Mouse (Mus musculus) gastrocnemius, postnatal 36 days (tissue): Measurements from ENCODE around the gene Dmd. TPM values are rescaled to one million over a fixed set of nuclear protein-coding genes. Genes with fewer than 3 reads are reported as not detected.
"Not testable (repeated sequence)": the region's sequence is repeated elsewhere in the genome, so short reads cannot be mapped to it uniquely, and the experiment has no call there.

Experiments used
- DNase-seq, 2 experiments: peaks; one replicate each; pipeline ENCODE4 v3.0.0; 2022
- intact Hi-C: fragments of 180-260 bp; cut with DNase I; formaldehyde crosslinking; loops from one replicate; pipeline ENCODE4 v1.15.1; 2025
- long read RNA-seq, 2 experiments: library from polyadenylated mRNA; stranded (forward); transcript quantifications; one replicate each; pipeline ENCODE4 v2.0.0; 2021
- total RNA-seq, 2 experiments: library from RNA; stranded (reverse); gene quantifications; 2 replicates each; pipeline ENCODE4 v1.2.3; 2021

Dmd gene
- total RNA-seq = 100 to 1,000 TPM in 1 of 2 experiments, 10 to 100 TPM in 1; 78.1 to 102 TPM
- long read RNA-seq, experiment 1, full-length matches to known transcripts = 2 of 13 reads
- long read RNA-seq, experiment 1, partial matches to known transcripts = 2 of 13 reads
- long read RNA-seq, experiment 1, other reads (novel, unspliced or antisense) = 9 of 13 reads
- long read RNA-seq, experiment 2, partial matches to known transcripts = 2 of 15 reads
- long read RNA-seq, experiment 2, other reads (novel, unspliced or antisense) = 13 of 15 reads

GRCm38 (mm10) chrX:82948630-82949029 is at the start of gene Dmd:
TSS of gene Dmd (plus strand) at chrX:82948870.
- no peak for DNase-seq

GRCm38 (mm10) chrX:82901515-82901914 is 47.2 kb upstream of the Dmd start:
- intact Hi-C loops = no loop called here
- DNase-seq = no peak

More at GRCm38 (mm10) chrX:82948630-82949029, at the start of gene Dmd:
- intact Hi-C loops = no loop called here

- no peak for DNase-seq
- intact Hi-C loops = no loop called here
These were observed 39.0 kb downstream of the Dmd start for GRCm38 (mm10) chrX:82987683-82988082.

- intact Hi-C loops = no loop called here
- no peak for DNase-seq
These were observed 101.5 kb downstream of the Dmd start for GRCm38 (mm10) chrX:83050190-83050589.

GRCm38 (mm10) chrX:83116171-83116876 is 167.7 kb downstream of the Dmd start:
- no peak for DNase-seq
- intact Hi-C loops = no loop called here

GRCm38 (mm10) chrX:83117198-83117597 is 168.5 kb downstream of the Dmd start:
- intact Hi-C loops = no loop called here
- DNase-seq = no peak

GRCm38 (mm10) chrX:83220563-83220962 is 271.9 kb downstream of the Dmd start:
- no peak for DNase-seq
- intact Hi-C loops = no loop called here

- no peak for DNase-seq
These were observed 272.4 kb downstream of the Dmd start for GRCm38 (mm10) chrX:83221050-83221449.

GRCm38 (mm10) chrX:83487598-83487997 is 538.9 kb downstream of the Dmd start, which contains the start of gene Tsga8:
TSS of gene Tsga8 (minus strand) at chrX:83487924.
- intact Hi-C loops = no loop called here
- no peak for DNase-seq

More at GRCm38 (mm10) chrX:83221050-83221449, 272.4 kb downstream of the Dmd start:
- intact Hi-C loops = no loop called here

- DNase-seq = no peak
- intact Hi-C loops = no loop called here
These were observed 726.3 kb downstream of the Dmd start for GRCm38 (mm10) chrX:83674998-83675397.

GRCm38 (mm10) chrX:83686547-83686946 is 737.9 kb downstream of the Dmd start:
- intact Hi-C loops = no loop called here
- no peak for DNase-seq

- intact Hi-C loops = no loop called here
- no peak for DNase-seq
These were observed 791.9 kb downstream of the Dmd start for GRCm38 (mm10) chrX:83740533-83740932.

GRCm38 (mm10) chrX:83746301-83747008 is 797.8 kb downstream of the Dmd start:
- no peak for DNase-seq
- intact Hi-C loops = no loop called here

- DNase-seq = no peak
These were observed 838.7 kb downstream of the Dmd start for GRCm38 (mm10) chrX:83787406-83787805.

GRCm38 (mm10) chrX:83867469-83867868 is 918.8 kb downstream of the Dmd start:
- DNase-seq, intact Hi-C loops: not testable (repeated sequence)

More at GRCm38 (mm10) chrX:83787406-83787805, 838.7 kb downstream of the Dmd start:
- intact Hi-C loops = no loop called here

GRCm38 (mm10) chrX:83875389-83875788 is 926.7 kb downstream of the Dmd start:
- DNase-seq, intact Hi-C loops: not testable (repeated sequence)

- intact Hi-C loops = no loop called here
- no peak for DNase-seq
These were observed 1027.2 kb downstream of the Dmd start for GRCm38 (mm10) chrX:83975895-83976294.

GRCm38 (mm10) chrX:84001294-84001693 is 1052.6 kb downstream of the Dmd start:
- intact Hi-C loops = no loop called here
- peak in 1 of 2 experiments; percentile 10 for DNase-seq

GRCm38 (mm10) chrX:84062431-84062830 is 1113.8 kb downstream of the Dmd start:
- DNase-seq, intact Hi-C loops: not testable (repeated sequence)

GRCm38 (mm10) chrX:84165872-84166271 is 1217.2 kb downstream of the Dmd start:
- intact Hi-C loops = no loop called here
- no peak for DNase-seq

GRCm38 (mm10) chrX:84241297-84241859 is 1292.7 kb downstream of the Dmd start:
- intact Hi-C loops = no loop called here
- DNase-seq = no peak
